Mouse (Mus musculus): ENCODE results near the gene Cpn2.

GRCm38 (mm10) chr16:30241623-30242022 is 25.7 kb downstream of the Cpn2 start:
- TF ChIP-seq POLR2AphosphoS5 (IDR thresholded peaks at IDR 0.05; ENCODE audit: insufficient replicate concordance, low read depth, low read length) (no peak), TAL1 (conservative IDR thresholded peaks at IDR 0.05; ENCODE audit: low read depth, low read length) (no peak), CTCF (IDR thresholded peaks at IDR 0.05; ENCODE audit: low read depth, low read length) (no peak), GATA1 (IDR thresholded peaks at IDR 0.05; ENCODE audit: borderline replicate concordance, low read length) (no peak)
